Mouse (Mus musculus) urinary bladder, adult 18-20 months (tissue): ENCODE measurements around the gene Nt5dc3.

Experiments used
- DNase-seq, 2 experiments: peaks; one replicate each; pipeline ENCODE4 v3.0.0; 2022; ENCODE audit warnings: low spot score in 2 of 2, mixed read lengths in 2 of 2

Gene Nt5dc3

GRCm38 (mm10) chr10:86778398-86779116 lies at the start of gene Nt5dc3:
Gene Nt5dc3 (plus strand): TSS chr10:86779005.
- DNase-seq: peak; percentile 96

- peak; percentile 63 to 77 for DNase-seq
These were observed 47.8 kb upstream of the Nt5dc3 start for GRCm38 (mm10) chr10:86730823-86731499.

GRCm38 (mm10) chr10:86731500-86731863 lies 47.3 kb upstream of the Nt5dc3 start:
- DNase-seq: no peak

GRCm38 (mm10) chr10:86735036-86735435 lies 43.8 kb upstream of the Nt5dc3 start:
- no peak for DNase-seq

- no peak for DNase-seq
These were observed 35.9 kb upstream of the Nt5dc3 start for GRCm38 (mm10) chr10:86742918-86743317.

- no peak for DNase-seq
These were observed 34.5 kb upstream of the Nt5dc3 start for GRCm38 (mm10) chr10:86744306-86744705.

- no peak for DNase-seq
These were observed 22.8 kb upstream of the Nt5dc3 start for GRCm38 (mm10) chr10:86755816-86756502.

- DNase-seq: no peak
These were observed 21.1 kb upstream of the Nt5dc3 start for GRCm38 (mm10) chr10:86757724-86758123.

- DNase-seq: no peak
These were observed 20.6 kb upstream of the Nt5dc3 start for GRCm38 (mm10) chr10:86758211-86758610.

GRCm38 (mm10) chr10:86761236-86761635 lies 17.6 kb upstream of the Nt5dc3 start:
- DNase-seq: no peak

- no peak for DNase-seq
These were observed 17.0 kb upstream of the Nt5dc3 start for GRCm38 (mm10) chr10:86761722-86762383.

- DNase-seq: no peak
These were observed 16.4 kb upstream of the Nt5dc3 start for GRCm38 (mm10) chr10:86762384-86762730.

- DNase-seq: no peak
These were observed 15.1 kb upstream of the Nt5dc3 start, which contains the start of gene Gm49358 for GRCm38 (mm10) chr10:86763672-86764071. Gene Gm49358 (plus strand): TSS chr10:86763972.

GRCm38 (mm10) chr10:86765344-86765966 lies 13.3 kb upstream of the Nt5dc3 start:
- no peak for DNase-seq

- no peak for DNase-seq
These were observed 9.6 kb upstream of the Nt5dc3 start for GRCm38 (mm10) chr10:86769216-86769615.

- DNase-seq: no peak
These were observed 9.0 kb upstream of the Nt5dc3 start for GRCm38 (mm10) chr10:86769797-86770196.

- no peak for DNase-seq
These were observed 7.1 kb upstream of the Nt5dc3 start for GRCm38 (mm10) chr10:86771701-86772100.

GRCm38 (mm10) chr10:86772231-86772631 lies 6.6 kb upstream of the Nt5dc3 start:
- no peak for DNase-seq

GRCm38 (mm10) chr10:86773360-86773759 lies 5.4 kb upstream of the Nt5dc3 start:
- DNase-seq: no peak

GRCm38 (mm10) chr10:86776281-86776680 lies 2.5 kb upstream of the Nt5dc3 start:
- DNase-seq: no peak

GRCm38 (mm10) chr10:86777614-86778319 lies 1.0 kb upstream of the Nt5dc3 start:
- peak in 1 of 2 experiments; percentile 14 for DNase-seq
